31 mouse cellular contexts compared by ENCODE assay signal in the genomic region with DNA sequence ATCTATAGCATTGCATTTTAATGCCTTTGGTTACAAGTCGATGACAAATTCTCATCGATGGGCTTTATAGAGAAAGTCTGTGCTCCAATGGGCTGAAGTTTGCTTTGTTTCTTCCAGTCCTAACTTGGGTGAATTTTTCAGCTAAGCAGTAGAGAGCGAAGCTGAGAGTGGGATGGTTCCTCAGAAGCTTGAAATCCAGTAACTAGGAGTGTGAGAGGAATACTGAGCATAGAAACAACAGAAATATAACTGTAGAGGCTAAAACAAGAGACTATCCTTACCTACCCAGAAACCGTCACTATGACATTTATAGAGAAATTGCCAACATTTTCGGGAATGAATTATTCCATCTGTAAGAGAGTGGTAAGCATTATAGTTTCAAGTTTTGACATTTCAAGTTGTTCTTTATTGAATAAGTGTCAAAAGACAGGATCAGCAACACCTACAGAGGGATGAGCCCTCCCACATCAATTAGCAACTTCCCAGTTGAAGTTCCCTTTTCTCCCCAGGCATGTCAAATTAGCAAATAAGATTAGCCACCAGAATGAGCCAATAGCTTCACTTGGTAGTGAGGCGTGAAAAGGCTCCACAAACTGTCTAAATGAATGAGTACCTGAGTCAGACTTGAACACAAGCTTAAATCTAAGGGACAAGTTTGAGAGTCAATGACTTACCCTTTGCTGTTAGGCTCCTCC.
"Had no signal": no experiment of that assay in that cellular context is flagged by ENCODE, and none has a peak within 500 bp of the region (broad histone marks: within the 10 kb centered on the region; RNA-seq: fewer than 3 reads in every experiment).

No protein-coding gene starts in this region.

- ATAC-seq: liver, embryonic 12.5 days; liver, postnatal 0 days; lung, postnatal 0 days; midbrain, embryonic 13.5 days; midbrain, embryonic 15.5 days; midbrain, embryonic 16.5 days had no signal

- H3K27ac ChIP-seq: limb, embryonic 10.5 days; limb, embryonic 12.5 days; limb, embryonic 13.5 days; limb, embryonic 15.5 days; liver, embryonic 12.5 days; liver, embryonic 13.5 days; liver, embryonic 14.5 days; liver, embryonic 15.5 days; lung, embryonic 15.5 days; macrophage; midbrain, embryonic 10.5 days; midbrain, embryonic 12.5 days; midbrain, embryonic 13.5 days; midbrain, embryonic 15.5 days had no signal

- H3K4me1 ChIP-seq: limb, embryonic 10.5 days; limb, embryonic 12.5 days; limb, embryonic 13.5 days; limb, embryonic 15.5 days; liver, embryonic 12.5 days; liver, embryonic 13.5 days; liver, embryonic 15.5 days; lung, embryonic 15.5 days; megakaryocyte, embryonic 14.5 days; midbrain, embryonic 10.5 days; midbrain, embryonic 12.5 days; midbrain, embryonic 13.5 days; midbrain, embryonic 15.5 days had no signal

- H3K4me3 ChIP-seq: limb, embryonic 10.5 days; limb, embryonic 12.5 days; limb, embryonic 13.5 days; limb, embryonic 15.5 days; liver, embryonic 12.5 days; liver, embryonic 13.5 days; liver, embryonic 15.5 days; lung, embryonic 15.5 days; megakaryocyte, embryonic 14.5 days; midbrain, embryonic 10.5 days; midbrain, embryonic 12.5 days; midbrain, embryonic 13.5 days; midbrain, embryonic 15.5 days; myocyte had no signal

- H3K9me3 ChIP-seq: limb, embryonic 10.5 days; limb, embryonic 12.5 days; limb, embryonic 13.5 days; limb, embryonic 15.5 days; liver, embryonic 12.5 days; liver, embryonic 13.5 days; liver, embryonic 15.5 days; lung, embryonic 15.5 days; megakaryocyte, embryonic 14.5 days; midbrain, embryonic 10.5 days; midbrain, embryonic 12.5 days; midbrain, embryonic 13.5 days; midbrain, embryonic 15.5 days had no signal

- H3K4me2 ChIP-seq: limb, embryonic 12.5 days; limb, embryonic 13.5 days; limb, embryonic 15.5 days; liver, embryonic 11.5 days; liver, embryonic 12.5 days; liver, embryonic 13.5 days; liver, embryonic 15.5 days; lung, embryonic 14.5 days; lung, embryonic 15.5 days; midbrain, embryonic 11.5 days; midbrain, embryonic 12.5 days; midbrain, embryonic 13.5 days; midbrain, embryonic 15.5 days had no signal

- H3K27me3 ChIP-seq: limb, embryonic 12.5 days; limb, embryonic 13.5 days; limb, embryonic 15.5 days; liver, embryonic 12.5 days; liver, embryonic 13.5 days; liver, embryonic 15.5 days; lung, embryonic 15.5 days; megakaryocyte, embryonic 14.5 days; midbrain, embryonic 12.5 days; midbrain, embryonic 13.5 days; midbrain, embryonic 15.5 days had no signal

- H3K9ac ChIP-seq: limb, embryonic 12.5 days; limb, embryonic 13.5 days; limb, embryonic 15.5 days; liver, embryonic 12.5 days; liver, embryonic 13.5 days; liver, embryonic 14.5 days; liver, embryonic 15.5 days; liver, postnatal 0 days; lung, embryonic 14.5 days; lung, embryonic 15.5 days; midbrain, embryonic 12.5 days; midbrain, embryonic 13.5 days; midbrain, embryonic 15.5 days had no signal

- H3K36me3 ChIP-seq: limb, embryonic 10.5 days; limb, embryonic 12.5 days; limb, embryonic 13.5 days; limb, embryonic 15.5 days; liver, embryonic 12.5 days; liver, embryonic 13.5 days; liver, embryonic 15.5 days; lung, embryonic 15.5 days; midbrain, embryonic 10.5 days; midbrain, embryonic 12.5 days; midbrain, embryonic 13.5 days; midbrain, embryonic 15.5 days had no signal

- DNase-seq: left cerebral cortex, postnatal 4 days; liver; liver, embryonic 13.5 days; liver, postnatal 0 days; lung, adult 18-20 months; lung, adult 2 months; lung, embryonic 14.5 days; lung, postnatal 10 days; lung, postnatal 14 days; lung, postnatal 36 days; lung, postnatal 4 days; midbrain, embryonic 14.5 days had no signal
